8 mouse cellular contexts compared by ENCODE assay signal in the genomic region with DNA sequence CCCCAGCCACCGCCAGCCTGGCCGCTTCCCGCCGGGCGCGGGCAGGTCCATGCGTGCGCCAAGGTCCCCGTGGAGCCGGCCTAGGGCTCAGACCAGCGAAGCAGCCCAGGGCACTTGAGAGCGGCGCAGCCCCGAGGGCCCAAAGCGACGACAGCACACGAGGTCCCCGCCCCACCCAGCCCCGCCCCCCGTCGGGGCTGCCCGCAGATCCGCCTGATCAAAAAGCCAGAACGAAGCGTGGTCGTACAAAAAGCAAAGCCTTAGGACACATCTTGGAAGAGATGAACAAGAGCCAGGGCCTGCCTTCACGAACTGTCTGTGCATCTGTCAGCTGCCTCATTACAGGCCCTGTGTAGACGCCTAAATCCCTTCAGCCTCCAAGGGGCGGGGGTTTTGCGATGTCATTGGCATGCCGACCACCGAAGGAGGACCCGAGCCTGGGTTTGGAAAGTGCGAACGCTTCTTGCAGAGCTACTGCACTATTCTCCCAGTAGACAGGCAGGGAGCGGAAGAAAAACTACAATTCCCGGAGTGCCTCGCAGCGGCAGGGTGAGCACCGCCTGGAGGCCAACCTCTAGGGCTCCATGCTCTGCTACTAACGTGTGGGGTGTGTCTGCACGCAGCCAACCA. TPM values are rescaled to one million over a fixed set of nuclear protein-coding genes. Genes with fewer than 3 reads are reported as not detected.
DNase-seq lines count a peak whose midpoint lies in the region; ATAC-seq and TF ChIP-seq lines count a peak whose summit lies in the region.

No protein-coding gene starts in this region.

- peak; percentile 51; the same call in 1 of the 2 replicates for TF ChIP-seq POLR2A in limb, embryonic 14.5 days (IDR thresholded peaks at IDR 0.05; ENCODE audit: borderline replicate concordance, extremely low read depth, insufficient read depth, insufficient read length)

- peaks cover 16% of the 10 kb centered on the region for H3K4me1 ChIP-seq in embryonic facial prominence, embryonic 14.5 days (ENCODE audit: control insufficient read depth, insufficient read depth, low read length)
- H3K4me1 ChIP-seq in limb, embryonic 14.5 days (ENCODE audit: control insufficient read depth, insufficient read depth, low read length), result peaks cover 15% of the 10 kb centered on the region
- H3K4me1 ChIP-seq in midbrain, postnatal 0 days (ENCODE audit: insufficient read depth, low read length), result peaks cover 9% of the 10 kb centered on the region

- peak; percentile 96 for ATAC-seq in embryonic facial prominence, embryonic 14.5 days (ENCODE audit: low read depth)
- peak; percentile 95 for ATAC-seq in limb, embryonic 14.5 days (ENCODE audit: low FRiP score, low read depth)
- ATAC-seq in midbrain, postnatal 0 days (ENCODE audit: low FRiP score), result peak; percentile 94

- H3K27me3 ChIP-seq in embryonic facial prominence, embryonic 14.5 days (replicated peaks; ENCODE audit: control insufficient read depth, insufficient read depth, low read length), result no peaks in the 10 kb centered on the region
- H3K27me3 ChIP-seq in limb, embryonic 14.5 days (ENCODE audit: control insufficient read depth, insufficient read depth, low read length), result no peaks in the 10 kb centered on the region
- H3K27me3 ChIP-seq in midbrain, postnatal 0 days (ENCODE audit: insufficient read depth, low read length), result no peaks in the 10 kb centered on the region

- no peaks in the 10 kb centered on the region for H3K36me3 ChIP-seq in embryonic facial prominence, embryonic 14.5 days (ENCODE audit: control insufficient read depth, insufficient read depth, low read length)
- H3K36me3 ChIP-seq in limb, embryonic 14.5 days (ENCODE audit: control insufficient read depth, insufficient read depth, low read length), result no peaks in the 10 kb centered on the region
- no peaks in the 10 kb centered on the region for H3K36me3 ChIP-seq in midbrain, postnatal 0 days (ENCODE audit: insufficient read depth, low read length)

- peak overlapping the region; percentile 93 for H3K9ac ChIP-seq in embryonic facial prominence, embryonic 14.5 days (ENCODE audit: low read depth, low read length)
- peak overlapping the region; percentile 94 for H3K9ac ChIP-seq in limb, embryonic 14.5 days (ENCODE audit: low read depth, low read length, severe bottlenecking)
- peak overlapping the region; percentile 99 for H3K9ac ChIP-seq in midbrain, postnatal 0 days (replicated peaks; ENCODE audit: low read length, poor library complexity, severe bottlenecking)

- H3K27ac ChIP-seq in embryonic facial prominence, embryonic 14.5 days (replicated peaks; ENCODE audit: low read depth, low read length), result peak overlapping the region; percentile 89
- peak overlapping the region; percentile 86 for H3K27ac ChIP-seq in limb, embryonic 14.5 days (replicated peaks; ENCODE audit: low read depth, low read length)
- peak overlapping the region; percentile 86 for H3K27ac ChIP-seq in midbrain, postnatal 0 days (ENCODE audit: low read depth, low read length)

- H3K4me2 ChIP-seq in embryonic facial prominence, embryonic 14.5 days (ENCODE audit: low read depth, low read length), result peak overlapping the region; percentile 79
- peak overlapping the region; percentile 67 for H3K4me2 ChIP-seq in limb, embryonic 14.5 days (replicated peaks; ENCODE audit: low read depth, low read length, severe bottlenecking)
- H3K4me2 ChIP-seq in midbrain, postnatal 0 days (ENCODE audit: low read depth, low read length, poor library complexity, severe bottlenecking), result peak overlapping the region; percentile 79

- WGBS in embryonic facial prominence, embryonic 14.5 days, result 0% methylated on average over 30 of the region's 42 CpGs
- WGBS in limb, embryonic 14.5 days, result 0% methylated on average over 42 of the region's 42 CpGs
- under 1% methylated on average over 42 of the region's 42 CpGs for WGBS in midbrain, postnatal 0 days

- H3K9me3 ChIP-seq in embryonic facial prominence, embryonic 14.5 days (ENCODE audit: control insufficient read depth, low read length), result no peaks in the 10 kb centered on the region
- no peaks in the 10 kb centered on the region for H3K9me3 ChIP-seq in limb, embryonic 14.5 days (ENCODE audit: control insufficient read depth, low read length)
- H3K9me3 ChIP-seq in midbrain, postnatal 0 days (ENCODE audit: low read length), result no peaks in the 10 kb centered on the region

- peak; percentile 97 for DNase-seq in 3T3-L1 (ENCODE audit: low read depth, low spot score)
- peak; percentile 67 to 92 for DNase-seq in adrenal gland, postnatal 4 days (ENCODE audit: low spot score in 2 of 2)
- DNase-seq in embryonic facial prominence, embryonic 14.5 days (ENCODE audit: low spot score), result peak; percentile 99
- peak; percentile 97 for DNase-seq in heart, adult 8-10 months (ENCODE audit: low spot score)
- DNase-seq in kidney, adult 9 months, result peak; percentile 97
- DNase-seq in limb, embryonic 14.5 days (ENCODE audit: low spot score), result peak; percentile 96
- DNase-seq in midbrain, postnatal 0 days (ENCODE audit: low spot score), result peak; percentile 98
- DNase-seq in spleen, postnatal 14 days (ENCODE audit: low spot score in 2 of 2), result peak; percentile 69 to 75

- H3K4me3 ChIP-seq in embryonic facial prominence, embryonic 14.5 days (ENCODE audit: low read depth, low read length), result peak overlapping the region; percentile 97
- peak overlapping the region; percentile 95 for H3K4me3 ChIP-seq in limb, embryonic 14.5 days (replicated peaks; ENCODE audit: low read length)
- H3K4me3 ChIP-seq in midbrain, postnatal 0 days (ENCODE audit: low read depth, low read length), result peak overlapping the region; percentile 93

- peak; percentile 75 for TF ChIP-seq CTCF in midbrain, postnatal 0 days (IDR thresholded peaks at IDR 0.05)

RNA-seq across cellular contexts. Expression of gene Ice1, which starts 0.3 kb away (rescaled TPM):
- 10 to 100 TPM; 41.8 to 45.3 TPM for total RNA-seq in adrenal gland, postnatal 4 days (2021)
- 30.1 and 36.2 TPM in 2 replicates for polyA plus RNA-seq in embryonic facial prominence, embryonic 14.5 days (2014; fragmentation: Nextera tagmentation; extraction: Ambion mirVana)
- total RNA-seq in heart, adult 8-10 months (2022), result 10 to 100 TPM; 24.3 to 30.9 (median 26.7) TPM
- polyA plus RNA-seq in limb, embryonic 14.5 days (2012; rRNA removed), result 60.9 and 64.4 TPM in 2 replicates
- polyA plus RNA-seq in limb, embryonic 14.5 days (2014; fragmentation: Nextera tagmentation; extraction: Ambion mirVana), result 39.3 and 40.7 TPM in 2 replicates
- 77.4 and 88.7 TPM in 2 replicates for total RNA-seq in midbrain, postnatal 0 days (2014; rRNA removed)
- polyA plus RNA-seq in midbrain, postnatal 0 days (2015; fragmentation: Nextera tagmentation; extraction: Ambion mirVana), result 23.5 and 25.4 TPM in 2 replicates

Comparison
In these comparisons a context has a peak if more than half of its experiments do, and no peak if none do; other contexts are left out.
1. Peak in every context shown above with its lines: DNase-seq, ATAC-seq, H3K4me3 ChIP-seq and H3K27ac ChIP-seq.